Mouse (Mus musculus) heart, adult 18-20 months (tissue): ENCODE measurements around the gene Pcgf6. TPM values are rescaled to one million over a fixed set of nuclear protein-coding genes. Genes with fewer than 3 reads are reported as not detected.

Experiments used
- DNase-seq, 2 experiments: peaks; one replicate each; pipeline ENCODE4 v3.0.0; 2021 to 2022; ENCODE audit warnings: mixed read lengths in 1 of 2
- long read RNA-seq, 2 experiments: library from polyadenylated mRNA; stranded (forward); transcript quantifications; one replicate each; pipeline ENCODE4 v2.0.0; 2021
- total RNA-seq, 2 experiments: library from RNA; stranded (reverse); gene quantifications; 2 replicates each; pipeline ENCODE4 v1.2.3; 2021

Pcgf6 gene
- total RNA-seq: 1 to 10 TPM; 2.7 to 3.7 TPM
- long read RNA-seq, experiment 1, partial matches to known transcripts: 0 of 4 reads
- long read RNA-seq, experiment 1, other reads (novel, unspliced or antisense): 1 of 4 reads
- long read RNA-seq, experiment 2, partial matches to known transcripts: 0 of 1 reads
- long read RNA-seq, experiment 2, other reads (novel, unspliced or antisense): 0 of 1 reads

- DNase-seq: peak; percentile 76 to 78
Measured at GRCm38 (mm10) chr19:47050271-47051032, at the start of gene Pcgf6. Gene Pcgf6, minus strand, starts transcription at chr19:47050906.

GRCm38 (mm10) chr19:47090550-47091156 is 39.9 kb upstream of the Pcgf6 start, which contains the start of the genes Usmg5 and Pdcd11:
Gene Usmg5, minus strand, starts transcription at chr19:47090647.
Gene Pdcd11, plus strand, starts transcription at chr19:47090768.
- peak; percentile 97 for DNase-seq

GRCm38 (mm10) chr19:47089718-47090525 is 39.2 kb upstream of the Pcgf6 start:
- DNase-seq: no peak

GRCm38 (mm10) chr19:47088226-47088625 is 37.5 kb upstream of the Pcgf6 start:
- peak; percentile 28 to 35 for DNase-seq

GRCm38 (mm10) chr19:47067924-47068611 is 17.4 kb upstream of the Pcgf6 start:
- peak; percentile 88 to 91 for DNase-seq

GRCm38 (mm10) chr19:47067096-47067882 is 16.6 kb upstream of the Pcgf6 start, which contains the start of gene Taf5:
Gene Taf5, plus strand, starts transcription at chr19:47067746.
- peak; percentile 98 to 99 for DNase-seq

- DNase-seq: no peak
Measured at GRCm38 (mm10) chr19:47065860-47066259, 15.2 kb upstream of the Pcgf6 start.

- DNase-seq: no peak
Measured at GRCm38 (mm10) chr19:47057684-47058083, 7.0 kb upstream of the Pcgf6 start.

GRCm38 (mm10) chr19:47053471-47053870 is 2.8 kb upstream of the Pcgf6 start:
- no peak for DNase-seq

GRCm38 (mm10) chr19:47052927-47053326 is 2.2 kb upstream of the Pcgf6 start:
- DNase-seq: no peak

GRCm38 (mm10) chr19:47049840-47050239 is 866 bp downstream of the Pcgf6 start:
- DNase-seq: no peak

- no peak for DNase-seq
Measured at GRCm38 (mm10) chr19:47049061-47049460, 1.6 kb downstream of the Pcgf6 start.

- DNase-seq: no peak
Measured at GRCm38 (mm10) chr19:47047236-47047833, 3.4 kb downstream of the Pcgf6 start.

GRCm38 (mm10) chr19:47046343-47046742 is 4.4 kb downstream of the Pcgf6 start:
- DNase-seq: no peak

- DNase-seq: peak in 1 of 2 experiments; percentile 30
Measured at GRCm38 (mm10) chr19:47043608-47044007, 7.1 kb downstream of the Pcgf6 start.

GRCm38 (mm10) chr19:47040720-47041473 is 9.8 kb downstream of the Pcgf6 start:
- DNase-seq: peak; percentile 9

GRCm38 (mm10) chr19:47036596-47036995 is 14.1 kb downstream of the Pcgf6 start:
- no peak for DNase-seq

GRCm38 (mm10) chr19:47034916-47035315 is 15.8 kb downstream of the Pcgf6 start:
- DNase-seq: no peak

GRCm38 (mm10) chr19:47031770-47032169 is 18.9 kb downstream of the Pcgf6 start:
- no peak for DNase-seq

GRCm38 (mm10) chr19:47029796-47030195 is 20.9 kb downstream of the Pcgf6 start:
- no peak for DNase-seq
